Mouse (Mus musculus): ENCODE measurements around the gene Cyp2j9. TPM values are rescaled to one million over a fixed set of nuclear protein-coding genes. Genes with fewer than 3 reads are reported as not detected.
A peak's percentile ranks its signal among the peaks of the same experiment; 100 is the strongest.
"Not testable (repeated sequence)": the region's sequence is repeated elsewhere in the genome, so short reads cannot be mapped to it uniquely, and the experiment has no call there.

Cyp2j9 gene
- polyA plus RNA-seq (2014; fragmentation: Nextera tagmentation; extraction: Ambion mirVana): 6.3 and 6.4 TPM in 2 replicates

DNA sequence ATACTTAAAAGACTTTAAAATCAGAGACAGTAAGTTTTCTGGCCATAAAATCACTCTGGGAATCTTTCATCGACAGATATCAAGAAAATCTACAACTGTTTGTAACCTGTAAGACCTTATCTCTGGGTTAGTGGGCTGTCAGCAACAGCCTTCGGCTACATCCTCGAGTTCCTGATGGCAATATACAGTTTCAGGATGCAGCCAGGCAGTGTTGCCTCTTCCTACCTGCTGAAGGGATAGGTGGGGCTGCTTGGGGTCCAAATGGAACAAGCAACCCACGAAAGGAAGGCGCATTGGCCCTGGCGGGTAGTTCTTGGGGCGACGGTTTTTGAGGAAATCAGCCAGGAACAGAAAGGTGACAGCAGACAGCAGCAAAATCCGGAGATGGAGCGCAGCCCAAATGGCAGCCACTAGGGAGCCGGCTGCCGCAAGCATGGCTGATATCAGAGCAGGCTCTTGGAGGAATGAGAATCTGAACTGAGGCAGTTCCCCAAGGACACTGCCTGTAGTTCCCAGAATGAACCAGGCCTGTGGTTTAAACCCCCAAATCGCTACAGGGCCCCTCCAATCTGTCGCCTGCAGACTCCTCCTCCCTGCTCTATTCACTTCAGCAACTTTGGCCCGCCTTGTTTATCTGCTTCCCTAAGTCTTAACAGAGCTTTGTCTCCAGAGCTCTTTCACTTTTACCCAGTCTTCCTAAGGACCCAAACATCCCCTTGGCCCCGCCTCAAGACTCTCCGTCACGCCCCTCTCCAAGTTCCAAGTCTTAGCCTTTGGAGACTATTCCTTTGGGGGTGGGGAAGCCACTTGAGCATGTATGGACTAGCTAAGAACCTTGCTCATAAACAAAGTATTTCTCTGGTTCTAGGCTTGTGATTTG lies at the start of gene Cyp2j9:
Cyp2j9 (minus strand) TSS at position 668 of the 880 bp plus-strand sequence.
- no peaks in the 10 kb centered on the region for H3K27me3 ChIP-seq (ENCODE audit: control insufficient read depth, insufficient read depth, low read length)
- peak; percentile 90 for ATAC-seq (ENCODE audit: insufficient number of reproducible peaks, insufficient read depth, low FRiP score, low read depth)
- 5% methylated on average over 18 of the region's 18 CpGs for WGBS
- H3K27ac ChIP-seq (ENCODE audit: low read length): peak within 1 kb of the TSS; percentile 77; the same call in 1 of the 2 replicates
- no peaks in the 10 kb centered on the region for H3K9me3 ChIP-seq (ENCODE audit: control insufficient read depth, low read depth, low read length)
- H3K4me3 ChIP-seq (ENCODE audit: low read depth, low read length): peak within 1 kb of the TSS; percentile 31
- H3K4me2 ChIP-seq (replicated peaks; ENCODE audit: low read depth, low read length): peak within 1 kb of the TSS; percentile 47
- no peak within 1 kb of the TSS; the same call in 1 of the 2 replicates for H3K9ac ChIP-seq (replicated peaks; ENCODE audit: low read depth, low read length)
- H3K4me1 ChIP-seq (ENCODE audit: control insufficient read depth, insufficient read depth, low read length): no peaks in the 10 kb centered on the region
- no peaks in the 10 kb centered on the region for H3K36me3 ChIP-seq (ENCODE audit: control insufficient read depth, insufficient read depth, low read length)

DNA sequence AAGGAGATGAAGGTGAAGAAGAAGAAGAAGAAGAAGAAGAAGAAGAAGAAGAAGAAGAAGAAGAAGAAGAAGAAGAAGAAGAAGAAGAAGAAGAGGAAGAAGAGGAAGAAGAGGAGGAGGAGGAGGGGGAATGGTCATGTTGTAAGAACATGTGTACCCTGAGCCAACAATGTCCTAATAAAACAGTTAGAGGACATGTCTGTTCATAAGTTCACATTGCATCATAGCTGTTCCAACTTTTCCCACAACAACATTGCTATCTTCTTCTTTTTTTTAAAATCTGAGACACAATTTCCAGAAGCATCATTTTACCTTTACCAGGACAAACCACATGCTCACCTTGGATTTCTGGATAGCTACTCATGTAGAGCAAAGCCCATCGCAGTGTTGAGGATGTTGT lies 44.1 kb upstream of the Cyp2j9 start:
- WGBS: 70% methylated on average over 1 of the region's 1 CpGs
- no peak for ATAC-seq (ENCODE audit: insufficient number of reproducible peaks, insufficient read depth, low FRiP score, low read depth)
- no peaks in the 10 kb centered on the region for H3K9me3 ChIP-seq (ENCODE audit: control insufficient read depth, low read depth, low read length)
- no peaks in the 10 kb centered on the region for H3K36me3 ChIP-seq (ENCODE audit: control insufficient read depth, insufficient read depth, low read length)
- no peaks in the 10 kb centered on the region for H3K27me3 ChIP-seq (ENCODE audit: control insufficient read depth, insufficient read depth, low read length)
- no peak overlapping the region for H3K27ac ChIP-seq (ENCODE audit: low read length)
- H3K4me3 ChIP-seq (ENCODE audit: low read depth, low read length): no peak overlapping the region
- no peak overlapping the region for H3K9ac ChIP-seq (replicated peaks; ENCODE audit: low read depth, low read length)
- no peaks in the 10 kb centered on the region for H3K4me1 ChIP-seq (ENCODE audit: control insufficient read depth, insufficient read depth, low read length)
- no peak overlapping the region for H3K4me2 ChIP-seq (replicated peaks; ENCODE audit: low read depth, low read length)

DNA sequence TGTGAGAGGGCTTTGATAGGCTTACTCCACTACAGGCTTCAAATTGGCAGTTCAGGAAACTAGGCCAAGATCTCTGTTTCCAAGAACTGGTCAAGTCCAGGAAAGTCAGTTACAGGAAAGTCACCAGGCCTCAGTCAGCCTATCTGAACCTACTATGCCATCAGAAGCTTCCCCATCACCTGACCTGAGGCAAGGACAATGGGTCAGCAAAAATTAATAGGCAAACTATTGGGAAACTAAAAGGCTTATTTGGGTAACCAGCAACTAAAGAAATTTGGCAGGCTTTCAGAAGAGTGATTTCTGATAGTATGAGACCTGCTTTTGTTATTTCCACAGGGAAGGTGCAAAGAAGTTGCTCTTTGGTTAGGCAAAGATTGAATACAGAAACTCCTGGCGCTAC lies 31.1 kb upstream of the Cyp2j9 start:
- no peak overlapping the region for H3K4me2 ChIP-seq (replicated peaks; ENCODE audit: low read depth, low read length)
- no peaks in the 10 kb centered on the region for H3K36me3 ChIP-seq (ENCODE audit: control insufficient read depth, insufficient read depth, low read length)
- H3K4me1 ChIP-seq (ENCODE audit: control insufficient read depth, insufficient read depth, low read length): no peaks in the 10 kb centered on the region
- H3K27ac ChIP-seq (ENCODE audit: low read length): no peak overlapping the region
- H3K9me3 ChIP-seq (ENCODE audit: control insufficient read depth, low read depth, low read length): no peaks in the 10 kb centered on the region
- H3K9ac ChIP-seq (replicated peaks; ENCODE audit: low read depth, low read length): no peak overlapping the region
- no peaks in the 10 kb centered on the region for H3K27me3 ChIP-seq (ENCODE audit: control insufficient read depth, insufficient read depth, low read length)
- WGBS: 81% methylated on average over 1 of the region's 1 CpGs
- no peak overlapping the region for H3K4me3 ChIP-seq (ENCODE audit: low read depth, low read length)
- no peak for ATAC-seq (ENCODE audit: insufficient number of reproducible peaks, insufficient read depth, low FRiP score, low read depth)

DNA sequence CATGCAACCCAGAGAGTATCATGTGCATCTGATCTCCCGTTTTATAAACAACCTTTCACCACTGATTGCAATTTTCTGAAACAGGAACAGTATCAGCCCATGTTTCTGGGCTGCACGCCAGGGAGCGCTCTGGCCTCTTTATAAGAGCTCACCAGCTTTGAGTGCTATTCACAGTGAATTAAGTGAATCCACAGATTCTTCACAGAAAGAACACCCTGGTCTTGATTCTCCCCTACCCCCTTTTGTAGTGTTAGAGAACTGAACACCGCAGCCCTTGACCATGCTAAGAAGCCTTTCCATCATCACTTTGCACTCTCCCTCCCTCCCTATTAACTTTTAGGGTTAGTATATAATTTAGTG lies 393 bp upstream of the Cyp2j9 start:
- Histone ChIP-seq H3K27me3 (ENCODE audit: control insufficient read depth, insufficient read depth, low read length) (no peaks in the 10 kb centered on the region), H3K4me2 (replicated peaks; ENCODE audit: low read depth, low read length) (peak overlapping the region; percentile 47), H3K9me3 (ENCODE audit: control insufficient read depth, low read depth, low read length) (no peaks in the 10 kb centered on the region), H3K36me3 (ENCODE audit: control insufficient read depth, insufficient read depth, low read length) (no peaks in the 10 kb centered on the region), H3K4me3 (ENCODE audit: low read depth, low read length) (peak overlapping the region; percentile 31; the same call in 1 of the 2 replicates), H3K4me1 (ENCODE audit: control insufficient read depth, insufficient read depth, low read length) (no peaks in the 10 kb centered on the region), H3K27ac (ENCODE audit: low read length) (peak overlapping the region; percentile 77; the same call in 1 of the 2 replicates), H3K9ac (replicated peaks; ENCODE audit: low read depth, low read length) (no peak overlapping the region)
- peak; percentile 60 for ATAC-seq (ENCODE audit: insufficient number of reproducible peaks, insufficient read depth, low FRiP score, low read depth)
- 33% methylated on average over 4 of the region's 4 CpGs for WGBS

DNA sequence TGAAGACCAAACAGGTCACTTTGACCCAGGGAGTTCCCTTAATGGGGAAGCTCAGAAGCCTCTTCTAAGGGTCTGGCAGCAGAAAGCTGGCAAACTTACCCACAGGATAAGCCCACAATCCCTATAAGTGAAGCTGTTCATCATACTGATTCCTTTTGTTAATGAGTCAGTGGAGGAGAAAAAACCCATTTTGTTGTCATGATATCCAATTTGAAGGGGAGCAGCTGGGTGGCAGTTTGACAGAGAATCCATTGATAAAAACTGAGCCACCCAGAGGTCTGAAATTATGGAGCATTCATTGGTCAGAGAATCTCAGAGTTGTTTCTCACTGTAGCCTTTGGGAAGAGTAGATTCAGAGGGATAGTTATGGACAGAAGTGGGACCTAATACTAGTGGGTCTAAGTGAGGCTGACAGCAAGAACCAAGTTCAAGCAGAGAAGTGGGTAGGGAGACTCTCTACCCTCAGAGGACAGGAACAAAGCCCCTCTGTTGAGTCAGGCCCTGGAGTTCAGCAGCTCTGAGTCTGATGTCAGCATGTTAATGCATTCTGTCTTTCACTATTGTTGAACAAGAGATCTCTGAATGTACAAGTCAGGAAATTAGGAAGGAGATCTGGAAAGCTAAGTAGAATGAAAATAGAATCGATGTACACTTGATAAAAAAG lies 9.8 kb downstream of the Cyp2j9 start:
- no peak overlapping the region for H3K27ac ChIP-seq (ENCODE audit: low read length)
- no peaks in the 10 kb centered on the region for H3K9me3 ChIP-seq (ENCODE audit: control insufficient read depth, low read depth, low read length)
- no peaks in the 10 kb centered on the region for H3K36me3 ChIP-seq (ENCODE audit: control insufficient read depth, insufficient read depth, low read length)
- ATAC-seq (ENCODE audit: insufficient number of reproducible peaks, insufficient read depth, low FRiP score, low read depth): no peak
- WGBS: 76% methylated on average over 1 of the region's 1 CpGs
- no peak overlapping the region for H3K4me2 ChIP-seq (replicated peaks; ENCODE audit: low read depth, low read length)
- H3K9ac ChIP-seq (replicated peaks; ENCODE audit: low read depth, low read length): no peak overlapping the region
- H3K27me3 ChIP-seq (ENCODE audit: control insufficient read depth, insufficient read depth, low read length): no peaks in the 10 kb centered on the region
- no peaks in the 10 kb centered on the region for H3K4me1 ChIP-seq (ENCODE audit: control insufficient read depth, insufficient read depth, low read length)
- H3K4me3 ChIP-seq (ENCODE audit: low read depth, low read length): no peak overlapping the region

DNA sequence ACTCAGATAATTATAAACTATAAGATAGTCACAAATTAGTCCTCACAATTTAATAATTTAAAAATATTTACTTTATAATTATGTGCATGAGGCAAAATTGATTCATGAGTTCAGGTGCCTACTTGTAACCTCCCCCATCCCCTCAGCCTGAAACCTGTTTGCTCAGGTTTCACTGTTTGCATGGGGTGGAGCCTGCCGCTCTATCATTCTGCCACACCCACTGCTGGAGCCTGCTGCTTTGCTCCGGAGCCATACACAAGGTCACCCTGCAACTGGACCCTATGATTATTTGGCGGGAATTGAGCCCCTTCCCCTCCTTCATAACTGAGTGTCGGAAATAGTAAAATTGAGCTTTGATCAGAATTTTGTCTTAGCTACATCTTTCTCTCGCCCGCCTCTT lies 11.0 kb downstream of the Cyp2j9 start:
- peak; percentile 85 for ATAC-seq (ENCODE audit: insufficient number of reproducible peaks, insufficient read depth, low FRiP score, low read depth)
- 47% methylated on average over 6 of the region's 6 CpGs for WGBS
- H3K27me3 ChIP-seq (ENCODE audit: control insufficient read depth, insufficient read depth, low read length): not testable (repeated sequence)

DNA sequence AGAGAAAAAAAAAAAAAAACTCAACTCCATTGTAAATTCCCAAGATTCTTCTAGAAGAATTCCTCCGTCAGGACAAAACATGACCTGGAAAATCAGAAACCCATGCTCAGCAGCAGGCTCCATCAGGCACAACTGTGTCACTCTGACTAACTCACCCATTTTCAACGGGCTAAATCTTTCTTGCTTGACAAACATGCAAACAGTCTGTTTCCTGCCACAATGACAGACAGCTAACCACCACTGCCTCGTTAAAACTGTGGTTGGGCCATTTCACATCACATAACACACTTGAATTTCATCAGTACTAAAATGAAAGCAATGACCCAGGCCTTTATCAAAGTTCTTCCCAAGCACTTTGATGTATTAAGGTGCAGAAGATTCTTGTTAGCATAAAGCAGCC lies 21.9 kb downstream of the Cyp2j9 start:
- ATAC-seq (ENCODE audit: insufficient number of reproducible peaks, insufficient read depth, low FRiP score, low read depth): no peak
- H3K36me3 ChIP-seq (ENCODE audit: control insufficient read depth, insufficient read depth, low read length): no peaks in the 10 kb centered on the region

More for the DNA sequence above, 11.0 kb downstream of the Cyp2j9 start:
- not testable (repeated sequence) for H3K4me2 ChIP-seq (replicated peaks; ENCODE audit: low read depth, low read length); H3K4me3 ChIP-seq (ENCODE audit: low read depth, low read length); H3K36me3 ChIP-seq (ENCODE audit: control insufficient read depth, insufficient read depth, low read length); H3K9me3 ChIP-seq (ENCODE audit: control insufficient read depth, low read depth, low read length); H3K4me1 ChIP-seq (ENCODE audit: control insufficient read depth, insufficient read depth, low read length); H3K9ac ChIP-seq (replicated peaks; ENCODE audit: low read depth, low read length); H3K27ac ChIP-seq (ENCODE audit: low read length)

DNA sequence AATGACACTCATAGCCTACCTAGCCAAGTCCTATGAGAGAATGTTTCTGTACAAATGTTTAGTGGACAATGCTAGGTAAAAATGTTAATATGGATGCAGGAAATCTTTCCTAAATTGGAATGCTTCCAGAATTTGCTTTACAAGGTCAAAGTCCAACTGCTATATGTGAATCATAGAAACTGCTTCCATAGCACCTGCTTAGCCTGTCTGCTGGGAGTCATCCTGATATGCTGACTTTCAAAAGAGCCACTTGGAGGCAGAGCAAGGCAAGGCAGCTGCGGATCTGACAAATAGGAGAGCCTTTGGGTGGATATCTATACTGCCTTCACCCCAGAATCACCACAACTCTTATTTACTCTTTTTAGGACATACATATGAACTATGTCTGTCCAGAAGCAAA lies 23.4 kb downstream of the Cyp2j9 start:
- Histone ChIP-seq H3K4me2 (replicated peaks; ENCODE audit: low read depth, low read length) (no peak overlapping the region), H3K9me3 (ENCODE audit: control insufficient read depth, low read depth, low read length) (no peaks in the 10 kb centered on the region), H3K36me3 (ENCODE audit: control insufficient read depth, insufficient read depth, low read length) (no peaks in the 10 kb centered on the region), H3K27ac (ENCODE audit: low read length) (no peak overlapping the region), H3K4me3 (ENCODE audit: low read depth, low read length) (no peak overlapping the region), H3K27me3 (ENCODE audit: control insufficient read depth, insufficient read depth, low read length) (no peaks in the 10 kb centered on the region), H3K4me1 (ENCODE audit: control insufficient read depth, insufficient read depth, low read length) (no peaks in the 10 kb centered on the region), H3K9ac (replicated peaks; ENCODE audit: low read depth, low read length) (no peak overlapping the region)
- 59% methylated on average over 1 of the region's 1 CpGs for WGBS
- ATAC-seq (ENCODE audit: insufficient number of reproducible peaks, insufficient read depth, low FRiP score, low read depth): no peak

More for the DNA sequence above, 21.9 kb downstream of the Cyp2j9 start:
- WGBS: 57% methylated on average over 3 of the region's 3 CpGs
- no peak overlapping the region for H3K4me2 ChIP-seq (replicated peaks; ENCODE audit: low read depth, low read length)
- no peaks in the 10 kb centered on the region for H3K27me3 ChIP-seq (ENCODE audit: control insufficient read depth, insufficient read depth, low read length)
- no peaks in the 10 kb centered on the region for H3K4me1 ChIP-seq (ENCODE audit: control insufficient read depth, insufficient read depth, low read length)
- H3K27ac ChIP-seq (ENCODE audit: low read length): no peak overlapping the region
- H3K4me3 ChIP-seq (ENCODE audit: low read depth, low read length): no peak overlapping the region
- no peak overlapping the region for H3K9ac ChIP-seq (replicated peaks; ENCODE audit: low read depth, low read length)
- H3K9me3 ChIP-seq (ENCODE audit: control insufficient read depth, low read depth, low read length): no peaks in the 10 kb centered on the region
